10 mouse cellular contexts compared by ENCODE assay signal in the genomic region with DNA sequence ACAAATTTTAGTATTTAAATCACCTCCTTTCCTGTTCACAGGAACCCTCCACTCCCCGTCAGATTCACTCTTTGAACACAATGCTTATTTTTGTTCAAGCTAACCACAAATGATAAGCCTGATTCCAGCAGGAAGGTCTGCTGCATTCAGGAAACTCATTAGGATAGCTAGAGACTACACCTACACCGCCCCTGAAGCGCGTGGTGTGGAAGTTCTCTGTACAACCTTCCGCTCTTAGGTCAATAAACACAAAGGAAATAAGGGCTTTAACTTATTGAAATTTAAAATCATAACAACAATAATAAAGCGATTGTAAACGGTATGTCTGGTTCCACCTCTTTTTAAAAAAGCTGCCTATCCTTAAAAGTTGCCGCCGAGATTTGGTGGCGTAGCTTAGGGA. TPM values are rescaled to one million over a fixed set of nuclear protein-coding genes. Genes with fewer than 3 reads are reported as not detected.
DNase-seq lines count a peak whose midpoint lies in the region; ATAC-seq and TF ChIP-seq lines count a peak whose summit lies in the region.
"Had no signal": no experiment of that assay in that cellular context is flagged by ENCODE, and none has a peak within 500 bp of the region (broad histone marks: within the 10 kb centered on the region; RNA-seq: fewer than 3 reads in every experiment).

No protein-coding gene starts in this region.

- no peak overlapping the region for H3ac ChIP-seq in myocyte (ENCODE audit: control insufficient read depth, insufficient read length)

- DNase-seq in kidney, postnatal 4 days, result no peak
- no peak for DNase-seq in embryonic facial prominence, embryonic 10.5 days (ENCODE audit: low spot score)
- peak; percentile 28 for DNase-seq in forebrain, postnatal 0 days
- DNase-seq in T-cell, adult 2 months (ENCODE audit: low spot score), result no peak
- DNase-seq in urinary bladder, postnatal 25 days (ENCODE audit: low spot score), result no peak
- no peak for DNase-seq in adrenal gland, adult (ENCODE audit: inconsistent age in 2 of 2, low spot score in 1 of 2)
- DNase-seq: right cerebral cortex, postnatal 14 days had no signal

- no peak overlapping the region for H3K27ac ChIP-seq in kidney, embryonic 16.5 days (ENCODE audit: low read length)
- no peak overlapping the region for H3K27ac ChIP-seq in embryonic facial prominence, embryonic 10.5 days (replicated peaks)
- no peak overlapping the region for H3K27ac ChIP-seq in forebrain, postnatal 0 days (ENCODE audit: low read depth, low read length)

- ATAC-seq in kidney, embryonic 16.5 days (ENCODE audit: low FRiP score, low TSS enrichment), result no peak
- ATAC-seq in forebrain, postnatal 0 days, result no peak

- H3K36me3 ChIP-seq in kidney, embryonic 16.5 days (ENCODE audit: insufficient read depth, low read length), result no peaks in the 10 kb centered on the region
- H3K36me3 ChIP-seq in embryonic facial prominence, embryonic 10.5 days (replicated peaks), result no peaks in the 10 kb centered on the region
- H3K36me3 ChIP-seq in forebrain, postnatal 0 days (ENCODE audit: insufficient read depth), result no peaks in the 10 kb centered on the region
- no peaks in the 10 kb centered on the region for H3K36me3 ChIP-seq in myocyte (ENCODE audit: control insufficient read depth, insufficient read depth)

- H3K4me3 ChIP-seq in kidney, embryonic 16.5 days (ENCODE audit: low read length), result peak overlapping the region; percentile 57
- peak overlapping the region; percentile 71 for H3K4me3 ChIP-seq in embryonic facial prominence, embryonic 10.5 days
- H3K4me3 ChIP-seq in forebrain, postnatal 0 days (ENCODE audit: low read depth, low read length), result peak overlapping the region; percentile 65
- H3K4me3 ChIP-seq in myocyte, result peak overlapping the region; percentile 33

- peak overlapping the region; percentile 87 for H3K4me2 ChIP-seq in kidney, embryonic 16.5 days (replicated peaks; ENCODE audit: low read depth, low read length)
- peak overlapping the region; percentile 71 for H3K4me2 ChIP-seq in forebrain, postnatal 0 days (ENCODE audit: low read depth)
- H3K4me2 ChIP-seq in myocyte (ENCODE audit: low read depth), result peak overlapping the region; percentile 90

- WGBS in kidney, embryonic 16.5 days, result 21% methylated on average over 10 of the region's 10 CpGs
- WGBS in embryonic facial prominence, embryonic 10.5 days, result 17% methylated on average over 10 of the region's 10 CpGs
- 6% methylated on average over 10 of the region's 10 CpGs for WGBS in forebrain, postnatal 0 days

- 0 out of 2 replicates have a peak overlapping the region, but pooled peaks have one; percentile 66 for H3K9ac ChIP-seq in kidney, embryonic 16.5 days (replicated peaks; ENCODE audit: low read length)
- peak overlapping the region; percentile 93 for H3K9ac ChIP-seq in forebrain, postnatal 0 days

- TF ChIP-seq CTCF in forebrain, postnatal 0 days (IDR thresholded peaks at IDR 0.05; ENCODE audit: low read depth), result no peak

- H3K4me1 ChIP-seq in kidney, embryonic 16.5 days (ENCODE audit: insufficient read depth, low read length), result no peaks in the 10 kb centered on the region
- H3K4me1 ChIP-seq in embryonic facial prominence, embryonic 10.5 days, result peaks cover 18% of the 10 kb centered on the region
- no peaks in the 10 kb centered on the region for H3K4me1 ChIP-seq in forebrain, postnatal 0 days (ENCODE audit: insufficient read depth)

- H3K9me3 ChIP-seq in kidney, embryonic 16.5 days (ENCODE audit: low read length), result no peaks in the 10 kb centered on the region
- H3K9me3 ChIP-seq in embryonic facial prominence, embryonic 10.5 days, result no peaks in the 10 kb centered on the region
- H3K9me3 ChIP-seq in forebrain, postnatal 0 days (ENCODE audit: low read length), result no peaks in the 10 kb centered on the region

- peaks cover 5% of the 10 kb centered on the region for H3K27me3 ChIP-seq in kidney, embryonic 16.5 days (ENCODE audit: insufficient read depth, low read length)
- H3K27me3 ChIP-seq in embryonic facial prominence, embryonic 10.5 days (replicated peaks; ENCODE audit: low read depth, poor library complexity, severe bottlenecking), result peaks cover 37% of the 10 kb centered on the region
- no peaks in the 10 kb centered on the region for H3K27me3 ChIP-seq in forebrain, postnatal 0 days (ENCODE audit: insufficient read depth, low read length)
- H3K27me3 ChIP-seq in myocyte (ENCODE audit: control insufficient read depth, insufficient read depth, insufficient read length), result no peaks in the 10 kb centered on the region

- no peak for TF ChIP-seq POLR2A in myocyte (IDR thresholded peaks at IDR 0.05; ENCODE audit: insufficient read length, low read depth)

- no peaks in the 10 kb centered on the region for H3K79me2 ChIP-seq in myocyte (ENCODE audit: control insufficient read depth, insufficient read depth)

TF ChIP-seq in myocyte, 11 proteins besides CTCF, POLR2A, EP300 and RAD21:
- TF ChIP-seq SRF (IDR thresholded peaks at IDR 0.05; ENCODE audit: control insufficient read depth, insufficient read length, low read depth) (no peak), TCF12 (IDR thresholded peaks at IDR 0.05; ENCODE audit: insufficient read depth, poor library complexity, severe bottlenecking) (no peak), REST (IDR thresholded peaks at IDR 0.05; ENCODE audit: insufficient read depth, insufficient read length) (no peak)

RNA-seq across cellular contexts. Expression of a gene that starts 1.6 kb away (rescaled TPM):
- 12.4 and 13.7 TPM in 2 replicates for polyA plus RNA-seq in kidney, embryonic 16.5 days (2015; fragmentation: Nextera tagmentation; extraction: Ambion mirVana)
- polyA plus RNA-seq in embryonic facial prominence, embryonic 10.5 days (2016; fragmentation: Nextera tagmentation; extraction: Ambion mirVana), result 0.91 and 1.7 TPM in 2 replicates
- 46.5 and 46.6 TPM in 2 replicates for total RNA-seq in forebrain, postnatal 0 days (2014; rRNA removed)
- polyA plus RNA-seq in forebrain, postnatal 0 days (2015; fragmentation: Nextera tagmentation; extraction: Ambion mirVana), result 11.6 and 19.3 TPM in 2 replicates
- 0.18 TPM for polyA plus RNA-seq in myocyte (2012; fragmentation: generic; extraction: Trizol)
- total RNA-seq: megakaryocyte-erythroid progenitor cell, adult 5-6 weeks had no signal
